Mouse (Mus musculus): ENCODE data around the gene Man1b1. TPM values are rescaled to one million over a fixed set of nuclear protein-coding genes. Genes with fewer than 3 reads are reported as not detected.

Man1b1 gene
- polyA plus RNA-seq, 1 experiment from 2014 or later, result 28.4 TPM

- no peak overlapping the region for H3K27ac ChIP-seq (replicated peaks)
- no peak overlapping the region for H3K4me3 ChIP-seq
- no peak overlapping the region for H3K9ac ChIP-seq
- H3K4me2 ChIP-seq, result no peak overlapping the region
- no peaks in the 10 kb centered on the region for H3K36me3 ChIP-seq
- WGBS, result 42% methylated on average over 10 of the region's 10 CpGs
- peaks cover 3% of the 10 kb centered on the region for H3K4me1 ChIP-seq
- ATAC-seq (ENCODE audit: extremely low read depth, insufficient number of reproducible peaks, low FRiP score, low TSS enrichment), result no peak
- peaks cover 100% of the 10 kb centered on the region for H3K27me3 ChIP-seq (replicated peaks)
- H3K9me3 ChIP-seq, result no peaks in the 10 kb centered on the region
These were observed 22.0 kb upstream of the Man1b1 start for GRCm38 (mm10) chr2:25310180-25310579.

- no peak overlapping the region for H3K4me3 ChIP-seq
- no peaks in the 10 kb centered on the region for H3K4me1 ChIP-seq
- H3K9me3 ChIP-seq, result no peaks in the 10 kb centered on the region
- H3K4me2 ChIP-seq, result no peak overlapping the region
- H3K27me3 ChIP-seq (replicated peaks), result peaks cover 100% of the 10 kb centered on the region
- H3K27ac ChIP-seq (replicated peaks), result no peak overlapping the region
- WGBS, result 2% methylated on average over 22 of the region's 22 CpGs
- no peak for ATAC-seq (ENCODE audit: extremely low read depth, insufficient number of reproducible peaks, low FRiP score, low TSS enrichment)
- no peak overlapping the region for H3K9ac ChIP-seq
- no peaks in the 10 kb centered on the region for H3K36me3 ChIP-seq
These were observed 21.2 kb upstream of the Man1b1 start for GRCm38 (mm10) chr2:25310969-25311368.

- Histone ChIP-seq H3K9me3 (no peaks in the 10 kb centered on the region), H3K27ac (replicated peaks) (no peak overlapping the region), H3K27me3 (replicated peaks) (peaks cover 100% of the 10 kb centered on the region), H3K4me1 (no peaks in the 10 kb centered on the region), H3K9ac (no peak overlapping the region), H3K4me2 (no peak overlapping the region), H3K4me3 (no peak overlapping the region), H3K36me3 (no peaks in the 10 kb centered on the region)
- WGBS, result 6% methylated on average over 11 of the region's 11 CpGs
- ATAC-seq (ENCODE audit: extremely low read depth, insufficient number of reproducible peaks, low FRiP score, low TSS enrichment), result no peak
These were observed 20.6 kb upstream of the Man1b1 start for GRCm38 (mm10) chr2:25311491-25311891.

- Histone ChIP-seq H3K9me3 (no peaks in the 10 kb centered on the region), H3K9ac (no peak overlapping the region), H3K27ac (replicated peaks) (no peak overlapping the region), H3K4me2 (peak overlapping the region; percentile 64), H3K36me3 (no peaks in the 10 kb centered on the region), H3K4me1 (peaks cover 3% of the 10 kb centered on the region; the same call in 1 of the 2 replicates), H3K27me3 (replicated peaks) (peaks cover 97% of the 10 kb centered on the region), H3K4me3 (peak overlapping the region; percentile 38)
- WGBS, result 8% methylated on average over 31 of the region's 31 CpGs
- ATAC-seq (ENCODE audit: extremely low read depth, insufficient number of reproducible peaks, low FRiP score, low TSS enrichment), result no peak
These were observed 13.8 kb upstream of the Man1b1 start for GRCm38 (mm10) chr2:25318119-25318966.

- no peak for ATAC-seq (ENCODE audit: extremely low read depth, insufficient number of reproducible peaks, low FRiP score, low TSS enrichment)
- no peak within 1 kb of the TSS for H3K9ac ChIP-seq
- H3K4me2 ChIP-seq, result peak within 1 kb of the TSS; percentile 64
- WGBS, result 8% methylated on average over 58 of the region's 58 CpGs
- no peak within 1 kb of the TSS for H3K27ac ChIP-seq (replicated peaks)
- H3K9me3 ChIP-seq, result no peaks in the 10 kb centered on the region
- H3K27me3 ChIP-seq (replicated peaks), result peaks cover 93% of the 10 kb centered on the region
- peaks cover 3% of the 10 kb centered on the region; the same call in 1 of the 2 replicates for H3K4me1 ChIP-seq
- H3K4me3 ChIP-seq, result peak within 1 kb of the TSS; percentile 38
- H3K36me3 ChIP-seq, result no peaks in the 10 kb centered on the region
These were observed 13.0 kb upstream of the Man1b1 start, which contains the start of gene Grin1 for GRCm38 (mm10) chr2:25318971-25319773. TSS of gene Grin1 (minus strand) at chr2:25319187.

- Histone ChIP-seq H3K4me1 (peaks cover 3% of the 10 kb centered on the region; the same call in 1 of the 2 replicates), H3K27me3 (replicated peaks) (peaks cover 92% of the 10 kb centered on the region), H3K36me3 (no peaks in the 10 kb centered on the region), H3K9ac (no peak overlapping the region), H3K4me2 (no peak overlapping the region), H3K4me3 (no peak overlapping the region), H3K27ac (replicated peaks) (no peak overlapping the region), H3K9me3 (no peaks in the 10 kb centered on the region)
- ATAC-seq (ENCODE audit: extremely low read depth, insufficient number of reproducible peaks, low FRiP score, low TSS enrichment), result no peak
- WGBS, result 34% methylated on average over 2 of the region's 2 CpGs
These were observed 12.1 kb upstream of the Man1b1 start for GRCm38 (mm10) chr2:25320084-25320483.

- Histone ChIP-seq H3K4me3 (no peak overlapping the region), H3K27ac (replicated peaks) (no peak overlapping the region), H3K27me3 (replicated peaks) (peaks cover 32% of the 10 kb centered on the region), H3K9me3 (no peaks in the 10 kb centered on the region), H3K9ac (no peak overlapping the region), H3K4me1 (peaks cover under 1% of the 10 kb centered on the region; the same call in 1 of the 2 replicates), H3K36me3 (no peaks in the 10 kb centered on the region), H3K4me2 (no peak overlapping the region)
- 75% methylated on average over 2 of the region's 2 CpGs for WGBS
- ATAC-seq (ENCODE audit: extremely low read depth, insufficient number of reproducible peaks, low FRiP score, low TSS enrichment), result no peak
These were observed 6.1 kb upstream of the Man1b1 start for GRCm38 (mm10) chr2:25326036-25326435.

GRCm38 (mm10) chr2:25328440-25328839 lies 3.7 kb upstream of the Man1b1 start:
- Histone ChIP-seq H3K27me3 (replicated peaks) (peaks cover 12% of the 10 kb centered on the region), H3K4me3 (no peak overlapping the region), H3K9ac (no peak overlapping the region), H3K36me3 (no peaks in the 10 kb centered on the region; the same call in 1 of the 2 replicates), H3K27ac (replicated peaks) (no peak overlapping the region), H3K9me3 (no peaks in the 10 kb centered on the region), H3K4me1 (peaks cover 12% of the 10 kb centered on the region), H3K4me2 (no peak overlapping the region)
- ATAC-seq (ENCODE audit: extremely low read depth, insufficient number of reproducible peaks, low FRiP score, low TSS enrichment), result no peak
- WGBS, result 38% methylated on average over 7 of the region's 7 CpGs

- Histone ChIP-seq H3K4me1 (peaks cover 18% of the 10 kb centered on the region), H3K4me3 (peak overlapping the region; percentile 93), H3K36me3 (peaks cover 29% of the 10 kb centered on the region), H3K27me3 (replicated peaks) (no peaks in the 10 kb centered on the region; the same call in 1 of the 2 replicates), H3K4me2 (peak overlapping the region; percentile 81), H3K9ac (peak overlapping the region; percentile 95), H3K9me3 (no peaks in the 10 kb centered on the region), H3K27ac (replicated peaks) (no peak overlapping the region)
- WGBS, result 48% methylated on average over 9 of the region's 9 CpGs
- no peak for ATAC-seq (ENCODE audit: extremely low read depth, insufficient number of reproducible peaks, low FRiP score, low TSS enrichment)
These were observed 668 bp upstream of the Man1b1 start for GRCm38 (mm10) chr2:25331470-25331869.

GRCm38 (mm10) chr2:25333569-25333968 lies 1.4 kb downstream of the Man1b1 start:
- ATAC-seq (ENCODE audit: extremely low read depth, insufficient number of reproducible peaks, low FRiP score, low TSS enrichment), result no peak
- peak overlapping the region; percentile 95 for H3K9ac ChIP-seq
- peak overlapping the region; percentile 91 for H3K4me2 ChIP-seq
- 86% methylated on average over 2 of the region's 2 CpGs for WGBS
- H3K27me3 ChIP-seq (replicated peaks), result no peaks in the 10 kb centered on the region
- H3K27ac ChIP-seq (replicated peaks), result no peak overlapping the region
- H3K36me3 ChIP-seq, result peaks cover 50% of the 10 kb centered on the region
- peak overlapping the region; percentile 93 for H3K4me3 ChIP-seq
- H3K4me1 ChIP-seq, result peaks cover 18% of the 10 kb centered on the region
- no peaks in the 10 kb centered on the region for H3K9me3 ChIP-seq

- no peak overlapping the region for H3K27ac ChIP-seq (replicated peaks)
- H3K9ac ChIP-seq, result no peak overlapping the region
- 89% methylated on average over 6 of the region's 6 CpGs for WGBS
- no peaks in the 10 kb centered on the region for H3K9me3 ChIP-seq
- H3K4me3 ChIP-seq, result no peak overlapping the region
- H3K27me3 ChIP-seq (replicated peaks), result no peaks in the 10 kb centered on the region
- H3K4me1 ChIP-seq, result peaks cover 7% of the 10 kb centered on the region
- H3K4me2 ChIP-seq, result no peak overlapping the region
- ATAC-seq (ENCODE audit: extremely low read depth, insufficient number of reproducible peaks, low FRiP score, low TSS enrichment), result no peak
- peaks cover 93% of the 10 kb centered on the region for H3K36me3 ChIP-seq
These were observed 6.2 kb downstream of the Man1b1 start for GRCm38 (mm10) chr2:25338303-25338702.

All from heart, embryonic 13.5 days (tissue).